Mouse (Mus musculus): Measurements from ENCODE around the gene Cytl1. TPM values are rescaled to one million over a fixed set of nuclear protein-coding genes. Genes with fewer than 3 reads are reported as not detected.

Gene Cytl1
- total and polyA plus RNA-seq, 3 experiments: 24.1 to 67.4 (median 29.6) TPM

DNA sequence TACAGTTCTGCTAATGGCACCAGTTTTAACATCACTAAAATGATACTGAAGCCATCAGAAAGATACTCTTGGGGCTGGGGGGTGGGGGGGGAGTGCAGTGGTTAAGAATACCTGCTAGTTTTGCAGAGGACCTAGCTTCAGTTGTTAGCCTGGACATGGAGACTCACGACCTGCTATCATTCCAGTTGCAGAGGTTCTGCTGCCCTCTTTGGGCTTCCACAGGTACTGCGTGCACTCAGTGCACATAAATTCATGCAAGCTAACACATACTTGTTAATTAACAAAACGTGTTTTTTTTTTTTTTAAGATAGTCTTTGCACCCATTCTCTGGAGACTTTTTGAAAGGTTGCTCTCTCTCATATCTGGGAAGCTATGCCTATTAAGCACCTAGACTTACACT is 27.2 kb upstream of the Cytl1 start:
- TF ChIP-seq POLR2A (IDR thresholded peaks at IDR 0.05; ENCODE audit: insufficient read depth, low read depth, low read length): no peak
- TF ChIP-seq CTCF (IDR thresholded peaks at IDR 0.05): peak; percentile 46
- TF ChIP-seq EP300 (IDR thresholded peaks at IDR 0.05; ENCODE audit: insufficient read depth, low read depth, low read length): no peak
- no peaks in the 10 kb centered on the region for H3K36me3 ChIP-seq (ENCODE audit: control insufficient read depth, insufficient read depth, low read length)
- WGBS: 65% methylated on average over 3 of the region's 3 CpGs
- H3K27ac ChIP-seq: no peak overlapping the region
- DNase-seq: no peak
- no peaks in the 10 kb centered on the region for H3K4me1 ChIP-seq (ENCODE audit: control insufficient read depth, insufficient read depth, low read length)
- no peak overlapping the region for H3K4me3 ChIP-seq
- intact Hi-C loops (cut with DNase I): no loop called here
- H3K79me2 ChIP-seq (replicated peaks; ENCODE audit: control insufficient read depth, insufficient read depth, low read length): no peaks in the 10 kb centered on the region
- no peak overlapping the region for H3K9ac ChIP-seq (ENCODE audit: low read depth, low read length)
- H3K27me3 ChIP-seq (ENCODE audit: control insufficient read depth, insufficient read depth, low read length): no peaks in the 10 kb centered on the region

DNA sequence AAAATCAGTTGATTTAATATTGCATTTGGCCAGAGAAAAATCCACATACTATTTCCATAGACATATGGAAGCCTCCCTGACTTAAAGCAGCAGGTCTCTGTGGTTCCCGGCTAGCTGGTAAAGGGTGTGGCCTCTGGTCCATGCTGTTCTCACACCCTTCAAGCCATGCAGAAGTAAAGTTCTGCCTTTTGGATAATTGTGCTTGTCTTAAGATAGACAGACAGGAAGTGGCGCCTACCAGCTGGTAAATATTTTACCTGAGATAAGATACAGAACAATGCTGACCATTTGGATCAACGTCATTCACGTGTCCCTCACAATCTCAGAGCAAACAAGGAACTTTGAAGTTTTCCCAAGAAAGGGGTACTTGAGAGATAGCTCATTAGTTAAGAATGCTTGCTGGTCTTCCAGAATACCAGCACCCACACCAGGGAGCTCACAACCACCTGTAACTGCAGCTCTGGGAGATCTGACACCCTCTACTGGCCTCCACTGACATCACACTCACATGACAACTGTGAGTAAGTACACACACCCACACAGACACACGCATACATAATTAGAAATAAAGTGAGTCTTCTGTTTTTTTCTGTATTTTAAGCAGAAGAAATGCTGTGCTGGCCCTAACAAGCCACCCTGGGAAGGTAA is 25.9 kb upstream of the Cytl1 start:
- Histone ChIP-seq H3K4me1 (ENCODE audit: control insufficient read depth, insufficient read depth, low read length) (no peaks in the 10 kb centered on the region), H3K9ac (ENCODE audit: low read depth, low read length) (no peak overlapping the region), H3K27me3 (ENCODE audit: control insufficient read depth, insufficient read depth, low read length) (no peaks in the 10 kb centered on the region), H3K4me3 (no peak overlapping the region), H3K79me2 (replicated peaks; ENCODE audit: control insufficient read depth, insufficient read depth, low read length) (no peaks in the 10 kb centered on the region), H3K36me3 (ENCODE audit: control insufficient read depth, insufficient read depth, low read length) (no peaks in the 10 kb centered on the region), H3K27ac (no peak overlapping the region)
- no peak for DNase-seq
- WGBS: 71% methylated on average over 5 of the region's 5 CpGs
- no peak for TF ChIP-seq CTCF (IDR thresholded peaks at IDR 0.05)
- intact Hi-C loops (cut with DNase I): no loop called here

DNA sequence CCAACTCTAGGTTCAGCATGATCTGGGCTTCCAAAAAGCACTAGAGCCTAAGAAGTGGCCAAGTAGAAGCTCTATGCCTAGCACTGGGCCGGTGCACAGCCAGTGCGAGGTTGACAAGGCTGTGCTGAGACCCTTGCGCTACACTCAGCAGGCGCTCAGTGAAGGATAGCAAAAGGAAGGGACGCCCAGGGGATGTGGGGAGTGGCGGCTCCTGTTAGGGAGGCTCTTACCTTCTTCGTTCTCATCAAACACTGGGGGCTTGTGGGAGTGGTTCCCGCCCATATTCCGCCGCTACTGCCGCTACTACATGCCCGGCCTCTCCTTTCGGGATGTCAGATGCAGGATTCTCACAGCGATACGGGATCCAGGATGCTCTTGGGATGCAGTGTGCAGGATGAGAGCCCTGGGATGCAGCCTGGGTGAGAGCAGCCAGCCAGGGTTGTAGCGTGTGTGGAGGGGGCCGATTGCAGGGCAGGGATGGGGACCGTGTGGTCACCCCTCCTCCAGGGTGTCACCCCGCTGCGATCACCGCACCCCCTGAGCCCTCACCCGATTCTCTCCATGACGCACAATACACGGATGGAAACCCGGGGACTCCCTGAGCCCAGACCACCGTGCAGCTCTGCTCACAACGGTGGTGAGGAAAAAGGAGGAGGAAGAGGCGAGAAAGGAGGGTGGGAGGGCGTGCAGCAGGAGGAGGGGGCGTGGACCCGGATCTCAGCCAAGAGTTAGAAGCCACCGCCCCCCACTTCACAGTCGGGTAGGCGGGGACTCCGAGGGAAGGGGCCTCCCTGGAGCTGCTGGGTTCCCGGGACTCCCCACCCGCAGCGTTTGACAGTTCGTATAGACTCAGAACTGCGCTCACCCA is 18.6 kb upstream of the Cytl1 start, which contains the start of gene Stk32b:
TSS of gene Stk32b (minus strand) at position 667 of the 868 bp plus-strand sequence.
- 4% methylated on average over 40 of the region's 40 CpGs for WGBS
- Histone ChIP-seq H3K4me3 (peak within 1 kb of the TSS; percentile 19; the same call in 1 of the 2 replicates), H3K36me3 (ENCODE audit: control insufficient read depth, insufficient read depth, low read length) (no peaks in the 10 kb centered on the region), H3K27me3 (ENCODE audit: control insufficient read depth, insufficient read depth, low read length) (peaks cover 3% of the 10 kb centered on the region; the same call in 1 of the 2 replicates), H3K27ac (no peak within 1 kb of the TSS), H3K79me2 (replicated peaks; ENCODE audit: control insufficient read depth, insufficient read depth, low read length) (no peaks in the 10 kb centered on the region), H3K9ac (ENCODE audit: low read depth, low read length) (no peak within 1 kb of the TSS), H3K4me1 (ENCODE audit: control insufficient read depth, insufficient read depth, low read length) (no peaks in the 10 kb centered on the region)
- intact Hi-C loops (cut with DNase I): loop anchor here (1.0 kb wide), 2 partner anchors 254 to 418 kb away; no protein-coding TSS in a partner anchor
- TF ChIP-seq CTCF (IDR thresholded peaks at IDR 0.05) (no peak), POLR2A (IDR thresholded peaks at IDR 0.05; ENCODE audit: insufficient read depth, low read depth, low read length) (no peak), EP300 (IDR thresholded peaks at IDR 0.05; ENCODE audit: insufficient read depth, low read depth, low read length) (no peak)
- DNase-seq: peak; percentile 20 to 25

DNA sequence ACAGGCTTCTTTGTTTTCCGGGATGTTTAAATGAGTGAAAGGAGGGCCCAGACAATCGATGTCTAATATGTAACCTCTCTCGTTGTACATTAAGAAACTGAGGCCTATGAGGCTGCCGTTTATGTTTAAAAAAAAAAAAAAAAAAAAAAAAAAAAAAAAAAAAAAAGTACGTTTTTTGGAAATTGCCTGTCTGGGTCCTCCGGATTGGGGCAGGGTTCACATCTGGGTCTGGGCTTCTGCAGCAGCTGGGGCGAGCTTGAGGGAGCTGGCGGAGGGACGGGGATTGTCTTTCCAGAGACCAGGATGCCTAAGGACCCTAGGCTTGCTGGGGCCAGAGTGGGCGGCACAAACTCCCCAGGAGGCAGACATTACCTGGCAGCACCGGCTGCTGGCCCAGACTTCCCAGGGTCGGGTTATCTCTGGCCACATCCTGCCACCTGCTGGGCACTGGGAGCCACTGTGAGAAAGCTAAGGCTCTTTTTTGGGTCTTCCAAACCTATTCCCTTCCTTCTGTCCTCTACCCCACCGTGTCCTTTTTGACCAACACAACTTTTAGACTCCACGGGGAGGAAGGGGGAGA is 17.8 kb upstream of the Cytl1 start:
- Histone ChIP-seq H3K36me3 (ENCODE audit: control insufficient read depth, insufficient read depth, low read length) (no peaks in the 10 kb centered on the region), H3K79me2 (replicated peaks; ENCODE audit: control insufficient read depth, insufficient read depth, low read length) (no peaks in the 10 kb centered on the region), H3K9ac (ENCODE audit: low read depth, low read length) (no peak overlapping the region), H3K27ac (no peak overlapping the region), H3K4me1 (ENCODE audit: control insufficient read depth, insufficient read depth, low read length) (no peaks in the 10 kb centered on the region), H3K4me3 (peak overlapping the region; percentile 19; the same call in 1 of the 2 replicates), H3K27me3 (ENCODE audit: control insufficient read depth, insufficient read depth, low read length) (peaks cover 3% of the 10 kb centered on the region; the same call in 1 of the 2 replicates)
- intact Hi-C loops (cut with DNase I): loop anchor here (1.0 kb wide), 2 partner anchors 255 to 419 kb away; no protein-coding TSS in a partner anchor
- TF ChIP-seq CTCF (IDR thresholded peaks at IDR 0.05) (peak; percentile 76), EP300 (IDR thresholded peaks at IDR 0.05; ENCODE audit: insufficient read depth, low read depth, low read length) (0 out of 2 replicates have a peak, but pooled peaks have one; percentile 12), POLR2A (IDR thresholded peaks at IDR 0.05; ENCODE audit: insufficient read depth, low read depth, low read length) (no peak)
- 2% methylated on average over 14 of the region's 14 CpGs for WGBS
- DNase-seq: peak; percentile 33 to 50

DNA sequence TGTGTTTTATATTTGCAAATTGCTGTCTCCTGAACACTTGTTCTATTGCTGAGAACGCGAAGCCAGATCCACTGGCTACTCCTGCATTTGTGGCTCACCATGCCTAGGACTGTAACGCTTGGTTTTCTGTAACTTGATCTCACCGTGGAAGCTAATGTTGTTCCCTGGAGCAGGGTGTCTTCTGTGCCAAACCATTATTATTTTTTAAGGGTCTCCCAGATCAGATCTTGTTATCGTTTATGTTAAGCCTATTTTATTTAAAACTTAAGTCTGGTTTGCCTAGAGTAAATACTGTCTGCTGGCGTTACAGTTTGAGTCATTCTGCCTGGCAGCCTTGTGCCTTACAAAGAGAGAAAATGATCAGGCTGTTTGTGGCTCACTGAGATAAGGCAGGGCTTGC is 14.6 kb upstream of the Cytl1 start:
- 20% methylated on average over 6 of the region's 6 CpGs for WGBS
- H3K4me1 ChIP-seq (ENCODE audit: control insufficient read depth, insufficient read depth, low read length): no peaks in the 10 kb centered on the region; the same call in 1 of the 2 replicates
- no peak overlapping the region for H3K27ac ChIP-seq
- H3K36me3 ChIP-seq (ENCODE audit: control insufficient read depth, insufficient read depth, low read length): no peaks in the 10 kb centered on the region
- no peak for DNase-seq
- H3K79me2 ChIP-seq (replicated peaks; ENCODE audit: control insufficient read depth, insufficient read depth, low read length): no peaks in the 10 kb centered on the region
- intact Hi-C loops (cut with DNase I): no loop called here
- H3K4me3 ChIP-seq: no peak overlapping the region
- H3K27me3 ChIP-seq (ENCODE audit: control insufficient read depth, insufficient read depth, low read length): peaks cover 3% of the 10 kb centered on the region; the same call in 1 of the 2 replicates
- H3K9ac ChIP-seq (ENCODE audit: low read depth, low read length): no peak overlapping the region
- TF ChIP-seq POLR2A (IDR thresholded peaks at IDR 0.05; ENCODE audit: insufficient read depth, low read depth, low read length) (no peak), EP300 (IDR thresholded peaks at IDR 0.05; ENCODE audit: insufficient read depth, low read depth, low read length) (no peak), CTCF (IDR thresholded peaks at IDR 0.05) (no peak)

Data from heart, adult 2 months (tissue).